Mouse (Mus musculus): ENCODE measurements around the gene Grk6.

DNA sequence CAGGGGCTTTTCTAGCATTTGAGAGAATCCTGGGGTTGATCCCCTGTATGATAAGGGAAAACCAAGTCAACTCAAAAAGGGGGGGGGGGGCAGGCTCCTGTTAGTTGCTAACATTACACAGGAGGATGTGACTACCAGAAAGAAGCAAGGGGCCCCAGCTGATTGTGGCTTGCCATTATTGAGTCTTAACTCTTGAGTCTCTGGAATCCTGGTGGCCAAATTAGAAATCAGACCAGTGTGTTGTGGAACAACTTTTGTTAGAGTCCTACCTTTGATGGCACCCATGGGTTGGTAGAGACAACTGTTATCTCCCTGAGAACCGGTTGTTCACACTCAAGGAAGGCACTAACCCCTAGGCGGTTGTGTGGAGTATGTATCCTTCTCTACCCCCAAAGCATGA lies 18.1 kb downstream of the Grk6 start:
- TF ChIP-seq CTCF (IDR thresholded peaks at IDR 0.05; ENCODE audit: low read depth, low read length) = no peak
- TF ChIP-seq GATA1 (IDR thresholded peaks at IDR 0.05; ENCODE audit: borderline replicate concordance, low read length) = no peak
- TF ChIP-seq TAL1 (conservative IDR thresholded peaks at IDR 0.05; ENCODE audit: low read depth, low read length) = no peak
- no peak for TF ChIP-seq GATA2 (IDR thresholded peaks at IDR 0.05; ENCODE audit: borderline replicate concordance, low read depth, low read length)
